Mouse (Mus musculus) testis, adult 2 months (tissue): ENCODE data around the gene Vwa3b.

Experiments
- CTCF ChIP-seq: fragments of 200-500 bp; IDR thresholded peaks from 2 replicates; pipeline ENCODE4 v1.5.1; 2012; ENCODE audit warnings: low read depth, mild to moderate bottlenecking, inconsistent platforms, low read length, moderate library complexity; ENCODE audit not compliant: control insufficient read depth, insufficient read depth, insufficient replicate concordance
- POLR2A ChIP-seq: fragments of 200-500 bp; IDR thresholded peaks from 2 replicates; pipeline ENCODE4 v1.6.1; 2012; ENCODE audit warnings: low read depth, mild to moderate bottlenecking, inconsistent platforms, low read length, moderate library complexity; ENCODE audit not compliant: control insufficient read depth

- no peak for TF ChIP-seq CTCF
- TF ChIP-seq POLR2A, result no peak
Measured at GRCm38 (mm10) chr1:37085171-37085570, 58.8 kb downstream of the Vwa3b start.
